Mouse (Mus musculus) lung, postnatal 0 days (tissue): Measurements from ENCODE around the gene Dkkl1.

Experiments
- CTCF ChIP-seq: IDR thresholded peaks from 2 replicates; pipeline ENCODE4 v1.5.1; 2016; ENCODE audit warnings: antibody characterized with exemption, mild to moderate bottlenecking
- EP300 ChIP-seq: IDR thresholded peaks from 2 replicates; pipeline ENCODE4 v1.6.1; 2016; ENCODE audit warnings: antibody characterized with exemption, mild to moderate bottlenecking, control low read depth

DNA sequence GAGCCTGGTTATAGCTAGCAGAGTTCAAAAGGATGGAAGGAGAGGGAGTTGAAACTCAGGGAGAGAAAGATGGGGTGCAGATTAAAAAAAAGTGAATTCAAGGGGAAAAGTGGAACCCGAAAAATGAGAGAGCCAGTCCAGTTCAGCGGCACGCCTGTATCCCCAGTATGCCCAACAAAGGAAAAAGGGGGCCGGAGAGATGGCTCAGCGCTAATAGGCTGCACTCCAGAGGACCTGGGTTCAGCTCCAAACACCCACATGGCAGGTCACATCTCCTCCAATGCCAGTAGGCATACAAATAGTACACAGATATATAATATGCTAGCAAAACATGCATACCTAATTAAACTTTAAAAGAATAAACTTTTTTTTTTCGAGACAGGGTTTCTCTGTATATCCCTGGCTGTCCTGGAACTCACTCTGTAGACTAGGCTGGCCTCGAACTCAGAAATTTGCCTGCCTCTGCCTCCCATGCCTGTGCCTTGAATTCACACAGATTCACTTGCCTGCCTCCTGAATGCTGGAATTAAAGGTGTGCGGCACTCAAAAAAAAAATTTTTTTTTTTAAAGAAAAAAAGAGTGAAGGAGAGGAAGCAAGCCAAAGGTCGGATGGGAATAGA lies 48.8 kb downstream of the Dkkl1 start:
- TF ChIP-seq EP300 (no peak), CTCF (no peak)
